Mouse (Mus musculus) embryonic facial prominence, embryonic 12.5 days (tissue): ENCODE results near the gene Tmem56. TPM values are rescaled to one million over a fixed set of nuclear protein-coding genes. Genes with fewer than 3 reads are reported as not detected.

Experiments
- ATAC-seq: fragments of 200-750 bp; cut with Nextera tagmentation; 2 replicates; pipeline ENCODE4 v1.8.0; 2017; ENCODE audit not compliant: insufficient number of reproducible peaks, insufficient read depth, low FRiP score, low TSS enrichment
- H3K27ac ChIP-seq: fragments of 300-500 bp; sonication (generic); 2 replicates; pipeline ENCODE4 v1.5.1; 2016; ENCODE audit warnings: mild to moderate bottlenecking
- H3K27me3 ChIP-seq: fragments of 300-500 bp; sonication (generic); 2 replicates; pipeline ENCODE4 v1.6.1; 2016; ENCODE audit warnings: mild to moderate bottlenecking, moderate library complexity
- H3K36me3 ChIP-seq: fragments of 300-500 bp; sonication (generic); 2 replicates; pipeline ENCODE4 v1.6.1; 2016; ENCODE audit warnings: mild to moderate bottlenecking
- H3K4me1 ChIP-seq: fragments of 300-500 bp; sonication (generic); 2 replicates; pipeline ENCODE4 v1.6.1; 2016
- H3K4me2 ChIP-seq: fragments of 300-500 bp; sonication (generic); replicated peaks from 2 replicates; pipeline ENCODE4 v1.6.1; 2016; ENCODE audit warnings: mild to moderate bottlenecking, moderate library complexity
- H3K4me3 ChIP-seq: fragments of 300-500 bp; sonication (generic); 2 replicates; pipeline ENCODE4 v1.5.1; 2016; ENCODE audit warnings: mild to moderate bottlenecking
- H3K9ac ChIP-seq: fragments of 300-500 bp; sonication (generic); 2 replicates; pipeline ENCODE4 v1.6.1; 2016; ENCODE audit warnings: mild to moderate bottlenecking, moderate library complexity
- H3K9me3 ChIP-seq: fragments of 300-500 bp; sonication (generic); 2 replicates; pipeline ENCODE4 v1.6.1; 2016; ENCODE audit warnings: mild to moderate bottlenecking, moderate library complexity
- WGBS: fragments of 180-500 bp; shearing (Covaris S2); methylation state at CpG from one replicate; pipeline ENCODE4 v1.1.7; 2016; 5-methylcytosine and 5-hydroxymethylcytosine counted together
- polyA plus RNA-seq: library from polyadenylated mRNA; unstranded; fragments of >200 nt; fragmentation: Nextera tagmentation; extraction: Ambion mirVana; gene quantifications from 2 replicates; pipeline ENCODE4 v1.2.1, GENCODE M21; 2016

The Tmem56 gene
- polyA plus RNA-seq, 1 experiment from 2014 or later, result 1.0 TPM

- Histone ChIP-seq H3K4me1 (peaks cover 24% of the 10 kb centered on the region), H3K4me3 (no peak overlapping the region), H3K4me2 (no peak overlapping the region), H3K27ac (no peak overlapping the region), H3K36me3 (no peaks in the 10 kb centered on the region), H3K9me3 (no peaks in the 10 kb centered on the region), H3K27me3 (no peaks in the 10 kb centered on the region), H3K9ac (no peak overlapping the region)
- ATAC-seq, result no peak
- WGBS, result 70% methylated on average over 4 of the region's 4 CpGs
These were observed 122.5 kb downstream of the Tmem56 start for GRCm38 (mm10) chr3:121160424-121160823.

GRCm38 (mm10) chr3:121159566-121159965, 123.3 kb downstream of the Tmem56 start:
- ATAC-seq, result no peak

DNA sequence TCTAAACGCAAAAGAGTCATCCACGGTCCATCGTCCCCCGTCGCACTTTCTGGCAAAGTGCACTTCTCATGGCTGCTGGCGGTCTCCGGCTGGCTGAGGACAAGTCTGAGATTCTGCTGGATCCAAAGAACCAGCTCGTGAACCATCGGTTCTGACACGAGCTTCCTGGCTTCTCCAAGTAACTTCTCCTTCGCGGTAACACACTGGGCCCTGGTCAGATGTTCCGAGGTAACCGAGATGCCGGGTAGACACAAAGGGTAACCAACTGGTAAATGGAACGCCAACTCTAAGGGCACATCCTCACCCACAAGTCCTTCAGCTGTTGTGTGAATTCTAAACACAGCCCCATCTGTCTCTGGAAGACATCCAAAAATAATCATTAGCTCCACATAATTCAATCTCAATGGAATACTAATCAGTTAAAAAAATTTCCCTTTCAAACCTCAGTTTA, 124.0 kb downstream of the Tmem56 start:
- Histone ChIP-seq H3K36me3 (no peaks in the 10 kb centered on the region), H3K27me3 (no peaks in the 10 kb centered on the region), H3K4me1 (peaks cover 24% of the 10 kb centered on the region), H3K27ac (no peak overlapping the region), H3K9me3 (no peaks in the 10 kb centered on the region), H3K9ac (no peak overlapping the region), H3K4me2 (no peak overlapping the region), H3K4me3 (no peak overlapping the region)
- ATAC-seq, result no peak
- WGBS, result 90% methylated on average over 16 of the region's 16 CpGs

More at GRCm38 (mm10) chr3:121159566-121159965, 123.3 kb downstream of the Tmem56 start:
- Histone ChIP-seq H3K9ac (no peak overlapping the region), H3K36me3 (no peaks in the 10 kb centered on the region), H3K4me2 (no peak overlapping the region), H3K4me1 (peaks cover 24% of the 10 kb centered on the region), H3K27ac (no peak overlapping the region), H3K9me3 (no peaks in the 10 kb centered on the region), H3K4me3 (no peak overlapping the region), H3K27me3 (no peaks in the 10 kb centered on the region)
- 64% methylated on average over 10 of the region's 10 CpGs for WGBS

- ATAC-seq, result no peak
- Histone ChIP-seq H3K36me3 (no peaks in the 10 kb centered on the region), H3K4me2 (no peak overlapping the region), H3K27ac (no peak overlapping the region), H3K4me1 (peaks cover 24% of the 10 kb centered on the region), H3K9me3 (no peaks in the 10 kb centered on the region), H3K9ac (no peak overlapping the region), H3K27me3 (no peaks in the 10 kb centered on the region), H3K4me3 (no peak overlapping the region)
- WGBS, result 66% methylated on average over 10 of the region's 10 CpGs
These were observed 125.2 kb downstream of the Tmem56 start for GRCm38 (mm10) chr3:121157546-121158330.

GRCm38 (mm10) chr3:121156451-121157186, 126.3 kb downstream of the Tmem56 start:
- no peak overlapping the region for H3K9ac ChIP-seq
- H3K27me3 ChIP-seq, result no peaks in the 10 kb centered on the region
- H3K4me1 ChIP-seq, result peaks cover 24% of the 10 kb centered on the region
- H3K27ac ChIP-seq, result no peak overlapping the region
- H3K36me3 ChIP-seq, result no peaks in the 10 kb centered on the region
- WGBS, result 49% methylated on average over 11 of the region's 11 CpGs
- no peaks in the 10 kb centered on the region for H3K9me3 ChIP-seq
- peak; percentile 48; the same call in 1 of the 2 replicates for ATAC-seq
- no peak overlapping the region for H3K4me3 ChIP-seq
- peak overlapping the region; percentile 29 for H3K4me2 ChIP-seq

DNA sequence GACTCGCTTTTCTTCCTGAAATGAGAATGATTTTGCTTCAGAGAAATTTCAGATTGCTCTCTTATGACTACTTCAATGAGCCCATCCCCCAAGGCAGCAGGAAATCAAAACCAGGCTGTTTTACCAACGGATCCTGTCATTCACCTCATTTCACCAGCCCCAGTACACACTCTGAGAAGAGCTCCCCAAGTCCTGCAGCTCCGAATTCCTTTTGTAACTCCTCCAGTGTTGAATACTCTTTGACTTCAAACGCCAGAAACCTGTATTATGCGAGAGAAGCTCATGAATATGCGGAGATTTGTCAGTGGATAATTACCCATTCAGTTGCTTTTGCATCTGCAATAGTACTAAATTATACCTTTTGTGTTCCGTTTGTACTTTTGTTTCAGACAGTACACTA, 126.9 kb downstream of the Tmem56 start:
- Histone ChIP-seq H3K4me3 (no peak overlapping the region), H3K27me3 (no peaks in the 10 kb centered on the region), H3K36me3 (no peaks in the 10 kb centered on the region), H3K9me3 (no peaks in the 10 kb centered on the region), H3K4me2 (peak overlapping the region; percentile 29), H3K9ac (no peak overlapping the region), H3K27ac (no peak overlapping the region), H3K4me1 (peaks cover 24% of the 10 kb centered on the region)
- no peak for ATAC-seq
- WGBS, result 17% methylated on average over 7 of the region's 7 CpGs

Other genes starting within 250 kb of the Tmem56 start
- 6.7 and 8.6 TPM in 2 replicates for gene Rwdd3, start 111.4 kb downstream of the Tmem56 start, polyA plus RNA-seq
- gene Alg14, start 8.7 kb upstream of the Tmem56 start, polyA plus RNA-seq, result 31.1 and 33.6 TPM in 2 replicates
- gene Cnn3, start 143.4 kb upstream of the Tmem56 start, polyA plus RNA-seq, result 896 and 941 TPM in 2 replicates
- gene Slc44a3, start 249.3 kb upstream of the Tmem56 start, polyA plus RNA-seq, result 1.5 and 1.6 TPM in 2 replicates